Mouse (Mus musculus): ENCODE measurements around the gene Ptgr2.

The Ptgr2 gene

GRCm38 (mm10) chr12:84284391-84284790 is 641 bp upstream of the Ptgr2 start:
- no peak for TF ChIP-seq GATA4 (IDR thresholded peaks at IDR 0.05; ENCODE audit: insufficient replicate concordance, low read length)

- TF ChIP-seq GATA4 (IDR thresholded peaks at IDR 0.05; ENCODE audit: insufficient replicate concordance, low read length) = no peak
Measured at GRCm38 (mm10) chr12:84285593-84285968, 549 bp downstream of the Ptgr2 start.

- TF ChIP-seq GATA4 (IDR thresholded peaks at IDR 0.05; ENCODE audit: insufficient replicate concordance, low read length) = no peak
Measured at GRCm38 (mm10) chr12:84288461-84288860, 3.4 kb downstream of the Ptgr2 start.

GRCm38 (mm10) chr12:84297851-84298250 is 12.8 kb downstream of the Ptgr2 start:
- TF ChIP-seq GATA4 (IDR thresholded peaks at IDR 0.05; ENCODE audit: insufficient replicate concordance, low read length) = no peak

- no peak for TF ChIP-seq GATA4 (IDR thresholded peaks at IDR 0.05; ENCODE audit: insufficient replicate concordance, low read length)
Measured at GRCm38 (mm10) chr12:84299265-84299664, 14.2 kb downstream of the Ptgr2 start.

GRCm38 (mm10) chr12:84304101-84304500 is 19.1 kb downstream of the Ptgr2 start:
- TF ChIP-seq GATA4 (IDR thresholded peaks at IDR 0.05; ENCODE audit: insufficient replicate concordance, low read length) = no peak

- TF ChIP-seq GATA4 (IDR thresholded peaks at IDR 0.05; ENCODE audit: insufficient replicate concordance, low read length) = no peak
Measured at GRCm38 (mm10) chr12:84304554-84304953, 19.5 kb downstream of the Ptgr2 start.

- no peak for TF ChIP-seq GATA4 (IDR thresholded peaks at IDR 0.05; ENCODE audit: insufficient replicate concordance, low read length)
Measured at GRCm38 (mm10) chr12:84311306-84311705, 26.3 kb downstream of the Ptgr2 start.

GRCm38 (mm10) chr12:84316006-84316405 is 31.0 kb downstream of the Ptgr2 start:
- TF ChIP-seq GATA4 (IDR thresholded peaks at IDR 0.05; ENCODE audit: insufficient replicate concordance, low read length) = peak; percentile 86

GRCm38 (mm10) chr12:84316721-84317621 is 31.9 kb downstream of the Ptgr2 start, which contains the start of gene Zfp410:
Gene Zfp410, plus strand, starts transcription at chr12:84316852.
- peak; percentile 4; the same call in 1 of the 2 replicates for TF ChIP-seq GATA4 (IDR thresholded peaks at IDR 0.05; ENCODE audit: insufficient replicate concordance, low read length)

- peak; percentile 82; the same call in 1 of the 2 replicates for TF ChIP-seq GATA4 (IDR thresholded peaks at IDR 0.05; ENCODE audit: insufficient replicate concordance, low read length)
Measured at GRCm38 (mm10) chr12:84327111-84327512, 42.1 kb downstream of the Ptgr2 start.

- TF ChIP-seq GATA4 (IDR thresholded peaks at IDR 0.05; ENCODE audit: insufficient replicate concordance, low read length) = no peak
Measured at GRCm38 (mm10) chr12:84336963-84337625, 52.1 kb downstream of the Ptgr2 start.

- TF ChIP-seq GATA4 (IDR thresholded peaks at IDR 0.05; ENCODE audit: insufficient replicate concordance, low read length) = no peak
Measured at GRCm38 (mm10) chr12:84347192-84347591, 62.2 kb downstream of the Ptgr2 start.

- TF ChIP-seq GATA4 (IDR thresholded peaks at IDR 0.05; ENCODE audit: insufficient replicate concordance, low read length) = no peak
Measured at GRCm38 (mm10) chr12:84361555-84362489, 76.8 kb downstream of the Ptgr2 start, which contains the start of the genes Coq6 and Fam161b. Gene Coq6, plus strand, starts transcription at chr12:84361657. Gene Fam161b, minus strand, starts transcription at chr12:84361833.

- TF ChIP-seq GATA4 (IDR thresholded peaks at IDR 0.05; ENCODE audit: insufficient replicate concordance, low read length) = no peak
Measured at GRCm38 (mm10) chr12:84362872-84363271, 77.8 kb downstream of the Ptgr2 start.

All from liver, adult (tissue).